Mouse (Mus musculus) kidney, adult 2 months (tissue): ENCODE measurements around the gene Atg10.

Experiments
- CTCF ChIP-seq: fragments of 200-500 bp; conservative IDR thresholded peaks from 2 replicates; pipeline ENCODE4 v1.5.1; 2011; ENCODE audit warnings: low read depth, mild to moderate bottlenecking, control low read depth, low read length, moderate library complexity, mixed read lengths; ENCODE audit not compliant: insufficient read depth, insufficient read length
- POLR2A ChIP-seq: fragments of 200-500 bp; IDR thresholded peaks from one replicate; pipeline ENCODE4 v1.6.1; 2011; ENCODE audit warnings: low read depth, low read length, control low read depth

DNA sequence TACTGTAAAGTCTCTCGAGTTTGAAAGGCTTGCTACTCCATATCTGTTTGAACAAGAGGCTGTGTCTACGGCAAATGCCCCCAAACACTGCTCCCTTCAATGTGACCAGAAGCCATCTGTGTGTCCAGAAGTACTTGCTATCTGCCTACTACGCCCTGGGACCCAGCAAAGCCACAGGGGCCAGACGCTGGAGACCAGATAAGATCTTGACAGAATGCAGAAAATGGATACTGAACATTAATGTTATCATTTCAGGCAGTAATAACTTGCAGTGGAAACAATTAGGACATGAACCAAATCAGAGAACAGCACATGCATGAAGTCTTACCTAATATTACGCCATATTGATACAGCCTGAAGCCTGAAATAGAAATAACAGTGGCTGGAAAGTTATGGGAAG is 56.2 kb downstream of the Atg10 start:
- TF ChIP-seq CTCF (no peak), POLR2A (no peak)
